Mouse (Mus musculus) bone marrow macrophage, adult 2 months (primary cell): Measurements from ENCODE around the gene Crlf1.

Experiments
- CTCF ChIP-seq: IDR thresholded peaks from 2 replicates; pipeline ENCODE4 v1.5.1; 2012; ENCODE audit warnings: low read depth, mild to moderate bottlenecking, low read length, moderate library complexity
- POLR2A ChIP-seq: IDR thresholded peaks from 2 replicates; pipeline ENCODE4 v1.6.1; 2012; ENCODE audit warnings: mild to moderate bottlenecking, low read depth, low read length, borderline replicate concordance

- TF ChIP-seq CTCF (no peak), POLR2A (no peak)
These were observed 47.1 kb downstream of the Crlf1 start for GRCm38 (mm10) chr8:70540013-70540506.
